Mouse (Mus musculus) ES-E14 (cell line): Measurements from ENCODE around the gene Cacfd1.

Experiments used
- CHD2 ChIP-seq: IDR thresholded peaks from 2 replicates; pipeline ENCODE4 v1.6.1; 2014; ENCODE audit warnings: mild to moderate bottlenecking, low read depth, low read length, inconsistent platforms
- HCFC1 ChIP-seq: IDR thresholded peaks from 2 replicates; pipeline ENCODE4 v1.6.1; 2012; ENCODE audit warnings: low read length, inconsistent platforms, borderline replicate concordance; ENCODE audit not compliant: insufficient read depth
- MAFK ChIP-seq: IDR thresholded peaks from 2 replicates; pipeline ENCODE4 v1.6.1; 2014; ENCODE audit warnings: mild to moderate bottlenecking, low read depth, low read length, inconsistent platforms; ENCODE audit not compliant: insufficient read depth
- ZC3H11A ChIP-seq: IDR thresholded peaks from 2 replicates; pipeline ENCODE4 v1.6.1; 2012; ENCODE audit warnings: low read depth, mild to moderate bottlenecking, inconsistent platforms, low read length, borderline replicate concordance
- ZNF384 ChIP-seq: IDR thresholded peaks from 2 replicates; pipeline ENCODE4 v1.6.1; 2012; ENCODE audit warnings: low read depth, low read length, inconsistent platforms

- TF ChIP-seq MAFK = no peak
- no peak for TF ChIP-seq CHD2
- TF ChIP-seq ZC3H11A = peak; percentile 28; the same call in 1 of the 2 replicates
- TF ChIP-seq HCFC1 = no peak
- no peak for TF ChIP-seq ZNF384
Measured at GRCm38 (mm10) chr2:27043461-27043860, 33.7 kb downstream of the Cacfd1 start.
